8 mouse cellular contexts compared by ENCODE assay signal in genomic region chr12:85486766-85487069, GRCm38 (mm10). TPM values are rescaled to one million over a fixed set of nuclear protein-coding genes. Genes with fewer than 3 reads are reported as not detected.
DNase-seq lines count a peak whose midpoint lies in the region; ATAC-seq and TF ChIP-seq lines count a peak whose summit lies in the region.

No protein-coding gene starts in this region.

- no peak for TF ChIP-seq CTCF in E14TG2a.4 (conservative IDR thresholded peaks at IDR 0.05; ENCODE audit: low read length)
- no peak for TF ChIP-seq CTCF in embryonic fibroblast, embryonic 13.5 days (IDR thresholded peaks at IDR 0.05; ENCODE audit: borderline replicate concordance, insufficient read depth, low read length)
- no peak for TF ChIP-seq CTCF in intestine, postnatal 0 days (IDR thresholded peaks at IDR 0.05; ENCODE audit: low read depth)
- no peak for TF ChIP-seq CTCF in stomach, postnatal 0 days (IDR thresholded peaks at IDR 0.05; ENCODE audit: low read depth)

- ATAC-seq in intestine, postnatal 0 days: no peak
- ATAC-seq in stomach, postnatal 0 days (ENCODE audit: low FRiP score, low TSS enrichment): no peak

- H3K27ac ChIP-seq in embryonic fibroblast, embryonic 13.5 days (ENCODE audit: insufficient read depth, low read length): peak overlapping the region; percentile 87
- peak overlapping the region; percentile 72 for H3K27ac ChIP-seq in intestine, postnatal 0 days (ENCODE audit: low read depth, low read length)
- H3K27ac ChIP-seq in stomach, postnatal 0 days (replicated peaks): peak overlapping the region; percentile 90

- TF ChIP-seq EP300 in stomach, postnatal 0 days (optimal IDR thresholded peaks at IDR 0.05): no peak

- H3K4me3 ChIP-seq in E14TG2a.4 (replicated peaks; ENCODE audit: low read length): peak overlapping the region; percentile 76
- peak overlapping the region; percentile 96 for H3K4me3 ChIP-seq in embryonic fibroblast, embryonic 13.5 days (ENCODE audit: insufficient read depth, low read length)
- peak overlapping the region; percentile 58 for H3K4me3 ChIP-seq in intestine, postnatal 0 days (ENCODE audit: low read depth, low read length)
- H3K4me3 ChIP-seq in stomach, postnatal 0 days (ENCODE audit: low read depth, low read length): peak overlapping the region; percentile 71

- DNase-seq in embryo, embryonic 10 days (ENCODE audit: low spot score): peak; percentile 19
- no peak for DNase-seq in embryo, embryonic 9.5 days (ENCODE audit: extremely low spot score)
- DNase-seq in lung, postnatal 14 days: peak; percentile 52
- DNase-seq in stomach, postnatal 0 days (ENCODE audit: low spot score): peak; percentile 78
- DNase-seq in ovary, postnatal 10 days (ENCODE audit: low spot score): no peak

- under 1% methylated on average over 20 of the region's 20 CpGs for WGBS in intestine, postnatal 0 days
- WGBS in stomach, postnatal 0 days: under 1% methylated on average over 20 of the region's 20 CpGs

- peaks cover 32% of the 10 kb centered on the region for H3K4me1 ChIP-seq in E14TG2a.4 (replicated peaks; ENCODE audit: low read depth, low read length)
- H3K4me1 ChIP-seq in embryonic fibroblast, embryonic 13.5 days (ENCODE audit: control insufficient read depth, insufficient read depth, low read length): peaks cover 5% of the 10 kb centered on the region; the same call in 1 of the 2 replicates
- no peaks in the 10 kb centered on the region for H3K4me1 ChIP-seq in intestine, postnatal 0 days (replicated peaks; ENCODE audit: control insufficient read depth, insufficient read depth, low read length)
- no peaks in the 10 kb centered on the region for H3K4me1 ChIP-seq in stomach, postnatal 0 days (replicated peaks; ENCODE audit: control insufficient read depth, insufficient read depth)

- H3K9me3 ChIP-seq in E14TG2a.4 (ENCODE audit: low read length): no peaks in the 10 kb centered on the region
- no peaks in the 10 kb centered on the region for H3K9me3 ChIP-seq in intestine, postnatal 0 days (ENCODE audit: control insufficient read depth)
- no peaks in the 10 kb centered on the region for H3K9me3 ChIP-seq in stomach, postnatal 0 days (ENCODE audit: control insufficient read depth, low read length)

- TF ChIP-seq POLR2A in embryonic fibroblast, embryonic 13.5 days (IDR thresholded peaks at IDR 0.05; ENCODE audit: low read depth, low read length): 0 out of 2 replicates have a peak, but pooled peaks have one; percentile 20

- peaks cover 38% of the 10 kb centered on the region for H3K27me3 ChIP-seq in E14TG2a.4 (ENCODE audit: insufficient read depth, low read length)
- H3K27me3 ChIP-seq in intestine, postnatal 0 days (replicated peaks; ENCODE audit: control insufficient read depth, insufficient read depth, low read length): no peaks in the 10 kb centered on the region
- H3K27me3 ChIP-seq in stomach, postnatal 0 days (ENCODE audit: control insufficient read depth, insufficient read depth, low read length): no peaks in the 10 kb centered on the region

- peak overlapping the region; percentile 74 for H3K4me2 ChIP-seq in intestine, postnatal 0 days (replicated peaks; ENCODE audit: low read depth)
- H3K4me2 ChIP-seq in stomach, postnatal 0 days (replicated peaks; ENCODE audit: low read depth): peak overlapping the region; percentile 84

- H3K9ac ChIP-seq in intestine, postnatal 0 days (ENCODE audit: low read depth, low read length): peak overlapping the region; percentile 45
- H3K9ac ChIP-seq in stomach, postnatal 0 days (ENCODE audit: low read length): peak overlapping the region; percentile 73

- H3K36me3 ChIP-seq in E14TG2a.4 (ENCODE audit: insufficient read depth, low read length): no peaks in the 10 kb centered on the region
- no peaks in the 10 kb centered on the region for H3K36me3 ChIP-seq in intestine, postnatal 0 days (ENCODE audit: control insufficient read depth, insufficient read depth)
- H3K36me3 ChIP-seq in stomach, postnatal 0 days (ENCODE audit: control insufficient read depth, insufficient read depth, low read length): no peaks in the 10 kb centered on the region

RNA-seq across cellular contexts. Expression of gene Fos, which starts 13.0 kb away (rescaled TPM):
- polyA plus RNA-seq in embryonic fibroblast, embryonic 13.5 days (2011; ENCODE audit: insufficient read length, low read depth, missing spikeins): 5.4 and 9.3 TPM in 2 replicates
- polyA plus RNA-seq in intestine, postnatal 0 days (2015; fragmentation: Nextera tagmentation; extraction: Ambion mirVana): 22.4 and 27.1 TPM in 2 replicates
- polyA plus RNA-seq in stomach, postnatal 0 days (2015; fragmentation: Nextera tagmentation; extraction: Ambion mirVana): 18.2 and 23.2 TPM in 2 replicates

Comparison
In these comparisons a context has a peak if more than half of its experiments do, and no peak if none do; other contexts are left out.
1. DNase-seq: peak in embryo, embryonic 10 days (single experiment), lung, postnatal 14 days (single experiment) and stomach, postnatal 0 days (single experiment); none in embryo, embryonic 9.5 days (single experiment) and ovary, postnatal 10 days (single experiment).
2. Peak in every context shown above with its lines, with median percentiles within 50 percentile points of each other: H3K4me3 ChIP-seq and H3K27ac ChIP-seq.